Mouse (Mus musculus): ENCODE data around the gene Ube2f.

The Ube2f gene

DNA sequence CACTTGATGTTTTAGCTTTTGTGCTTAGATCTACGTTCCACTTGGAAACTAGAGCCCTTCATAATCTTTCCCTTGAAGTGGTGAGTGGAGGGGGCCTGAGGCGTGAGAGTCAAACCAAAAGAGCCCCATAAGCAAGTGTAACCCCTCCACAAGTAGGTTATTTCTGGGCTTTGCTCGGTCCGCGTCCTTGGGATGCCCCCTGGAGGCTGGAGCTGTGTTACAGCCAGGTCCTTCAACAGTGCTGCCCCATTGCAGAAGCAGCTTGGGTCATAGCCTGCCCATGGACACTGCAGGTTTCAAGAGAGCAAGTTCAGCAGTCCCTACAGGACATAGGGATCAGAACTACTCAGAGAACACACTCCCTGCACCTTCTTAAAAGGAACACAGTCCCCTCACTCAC, 11.0 kb upstream of the Ube2f start:
- DNase-seq, result peak; percentile 79

DNA sequence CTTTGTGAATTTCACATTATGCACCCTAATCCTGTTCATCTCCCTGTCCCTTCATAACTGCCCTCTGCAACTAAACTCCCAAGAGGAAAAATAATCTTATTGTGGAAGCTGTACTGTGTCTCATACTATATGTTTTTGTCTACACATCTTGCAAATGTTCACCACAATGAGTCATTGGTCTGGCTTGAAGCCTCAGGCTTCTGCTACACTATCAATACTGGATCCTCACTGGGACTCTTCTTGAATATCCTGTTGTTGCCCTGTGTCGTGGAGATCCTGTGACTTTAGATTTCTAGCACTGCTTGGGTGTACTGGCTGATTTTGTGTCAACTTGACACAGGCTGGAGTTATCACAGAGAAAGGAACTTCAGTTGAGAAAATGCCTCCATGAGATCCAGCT, 10.3 kb upstream of the Ube2f start:
- no peak for DNase-seq

DNA sequence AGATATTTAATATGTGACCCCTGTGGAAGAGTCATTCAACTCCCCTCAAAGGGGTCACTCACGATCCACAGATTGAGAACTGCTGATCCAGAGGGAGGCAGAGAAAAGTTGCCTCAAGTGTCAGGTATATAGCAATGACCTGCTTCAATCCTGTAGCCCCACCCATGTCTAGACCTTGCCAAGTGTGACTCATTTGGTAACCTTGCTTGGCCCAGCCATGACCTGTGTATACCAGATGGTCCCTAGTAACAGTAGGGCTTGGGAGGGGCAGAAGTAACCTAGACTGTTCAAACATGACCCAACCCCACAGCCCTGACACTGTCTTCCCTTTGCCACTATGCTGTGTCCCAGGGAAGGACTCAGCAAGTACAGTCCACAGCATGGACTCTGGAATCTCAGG, 9.4 kb upstream of the Ube2f start:
- DNase-seq, result no peak

DNA sequence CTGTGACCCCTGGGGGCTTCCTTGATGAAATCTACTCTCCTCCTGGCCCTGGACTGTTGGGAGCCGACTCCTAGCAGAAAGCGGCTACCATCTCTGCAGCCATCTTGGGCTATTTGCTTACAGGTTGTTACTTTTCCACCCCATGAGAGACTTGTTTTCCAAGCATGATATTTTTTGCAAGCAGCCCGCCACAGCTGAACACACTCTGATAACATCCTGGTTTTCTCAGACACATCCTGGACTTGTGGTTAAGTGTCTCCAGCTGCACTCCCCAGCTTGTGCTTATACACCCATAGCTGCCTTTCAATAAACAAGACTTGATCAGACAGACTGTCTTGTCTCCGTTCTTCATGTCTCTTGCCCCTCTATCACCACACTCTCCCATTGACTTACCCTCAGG, 8.9 kb upstream of the Ube2f start:
- no peak for DNase-seq

DNA sequence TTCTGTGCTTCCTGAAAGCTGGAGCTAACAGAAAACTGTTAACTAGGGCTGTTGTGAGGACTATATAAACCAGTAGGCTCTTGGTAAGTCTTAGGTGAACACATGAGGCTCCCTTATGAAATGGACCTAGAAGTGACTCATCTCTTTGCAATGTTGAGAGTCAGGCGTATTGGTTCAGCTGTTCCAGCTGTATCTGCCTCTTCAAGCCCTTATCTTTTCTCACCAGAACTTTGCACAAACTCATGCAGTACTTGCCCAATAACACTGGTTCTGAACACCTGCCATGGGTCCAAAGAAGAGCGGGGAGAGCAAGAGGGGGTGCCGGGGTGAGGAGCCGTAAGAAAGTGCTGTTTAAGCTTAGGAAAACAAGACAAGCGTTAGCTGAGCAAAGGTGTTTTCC, 1.9 kb upstream of the Ube2f start:
- no peak for DNase-seq

DNA sequence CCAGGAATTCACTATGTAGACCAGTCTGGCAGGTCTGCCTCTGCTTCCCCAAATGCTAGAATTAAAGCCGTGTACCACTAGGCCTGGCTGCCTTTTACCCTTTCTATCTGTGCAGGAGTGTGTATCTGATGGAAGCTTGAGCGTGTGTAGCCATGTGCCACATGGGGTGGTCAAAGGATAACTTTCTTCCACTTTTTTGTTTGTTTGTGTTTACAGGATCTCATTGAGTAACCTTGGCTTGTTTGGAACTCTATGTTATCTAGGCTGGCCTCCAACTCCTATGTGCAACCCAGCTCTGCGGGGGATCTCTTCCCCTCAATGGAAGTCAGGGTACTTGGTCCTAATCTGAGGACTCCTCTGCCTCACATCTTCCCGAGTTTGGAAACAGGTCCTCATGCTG, 1.1 kb upstream of the Ube2f start:
- no peak for DNase-seq

DNA sequence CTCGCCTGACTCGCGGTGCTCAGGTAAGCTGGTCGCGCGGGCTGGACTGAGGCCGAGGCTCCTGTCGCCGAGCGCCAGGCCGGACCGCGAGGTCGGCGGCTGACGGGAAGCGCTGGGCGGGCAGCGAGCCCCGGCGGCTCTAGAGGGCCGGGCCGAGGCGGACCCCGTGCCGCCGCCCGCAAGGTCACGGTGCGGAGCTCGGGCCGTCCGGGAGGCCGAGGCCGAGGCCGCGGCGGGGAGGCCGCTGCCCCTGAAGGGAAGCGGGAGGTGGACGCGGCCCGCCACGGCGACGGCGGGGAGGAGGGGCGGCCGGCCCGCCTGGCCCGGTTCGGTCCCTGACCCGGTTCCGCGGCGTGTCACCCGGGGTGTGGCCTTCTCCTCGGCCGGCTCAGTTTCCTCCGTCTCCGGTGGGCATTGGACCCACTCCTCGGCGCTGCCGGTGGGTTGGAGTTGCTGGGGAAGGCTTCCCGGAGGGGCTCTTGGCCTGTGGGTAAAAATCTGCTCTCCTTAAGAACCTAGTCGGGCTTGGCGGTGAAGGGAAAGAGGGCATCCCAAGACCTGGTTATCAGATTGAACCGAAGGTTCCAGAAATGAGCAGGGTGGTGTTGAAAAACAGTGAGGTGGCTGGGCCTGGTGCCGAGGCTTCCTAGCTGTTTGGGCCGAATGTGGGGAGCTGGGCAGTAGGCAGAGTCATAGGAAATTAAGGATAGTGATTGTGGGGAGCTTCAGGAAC, 477 bp downstream of the Ube2f start:
- peak; percentile 42 for DNase-seq

DNA sequence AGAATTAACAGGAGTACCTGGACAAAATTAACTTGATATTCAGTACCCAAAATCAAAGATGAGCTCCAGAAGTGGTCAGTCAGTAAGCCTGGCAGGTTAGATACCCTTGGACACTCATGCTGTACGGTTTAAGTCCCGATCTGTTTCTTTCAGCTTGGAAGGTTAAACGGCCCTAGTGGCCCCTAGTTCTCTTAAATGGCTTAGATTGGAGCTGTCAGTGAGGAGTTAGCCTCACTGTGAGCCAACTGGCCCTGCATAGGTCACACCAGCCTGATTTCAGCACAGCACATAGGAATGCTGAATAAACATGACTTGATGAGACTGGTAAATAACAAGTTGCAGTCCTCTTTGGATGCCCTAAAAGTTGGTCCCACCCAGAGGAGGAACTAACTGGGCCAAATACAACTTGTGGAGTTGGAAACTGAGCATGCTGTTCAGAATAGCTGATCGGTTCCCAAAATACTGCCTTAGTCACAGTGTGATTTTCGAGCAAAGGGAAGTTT, 1.1 kb downstream of the Ube2f start:
- DNase-seq, result no peak

DNA sequence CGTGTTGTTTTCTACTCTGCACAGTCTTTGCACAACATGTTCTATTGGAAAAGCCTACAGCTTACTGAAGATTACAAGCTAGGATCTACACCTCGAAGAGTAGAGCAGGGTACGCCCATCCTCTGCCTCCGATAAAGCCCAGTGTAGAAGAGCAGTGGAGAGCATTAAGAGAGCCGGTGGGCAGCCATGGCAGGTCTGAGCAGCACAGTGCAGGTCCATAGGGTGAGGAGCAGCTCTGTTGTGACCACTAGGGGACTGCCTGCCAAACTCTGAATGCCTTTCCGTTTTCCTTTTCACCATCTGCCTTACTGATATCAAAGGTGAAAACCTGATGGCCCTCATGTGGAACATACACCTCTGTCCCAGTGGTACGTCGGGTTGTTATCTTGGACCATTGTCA, 1.8 kb downstream of the Ube2f start:
- no peak for DNase-seq

DNA sequence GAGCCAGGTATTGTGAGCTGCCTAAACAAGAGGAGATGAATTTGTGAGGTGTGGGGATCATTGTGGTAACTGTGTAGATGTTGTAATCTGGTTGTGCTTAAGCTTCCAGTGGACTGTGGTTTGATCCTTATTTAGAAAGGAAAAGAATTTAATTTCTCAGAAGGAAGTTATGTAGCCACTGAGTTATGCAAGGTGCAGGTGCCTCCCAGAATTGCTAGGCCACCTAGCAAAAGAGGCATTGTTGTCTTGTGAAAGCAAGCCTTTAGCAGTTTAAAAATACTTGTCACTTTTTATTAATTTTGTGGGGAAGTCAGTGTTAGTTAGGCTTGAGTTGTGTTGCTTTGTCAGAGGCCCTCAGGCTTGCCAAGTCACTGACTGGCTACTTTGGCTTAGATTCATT, 7.8 kb downstream of the Ube2f start:
- DNase-seq, result no peak

DNA sequence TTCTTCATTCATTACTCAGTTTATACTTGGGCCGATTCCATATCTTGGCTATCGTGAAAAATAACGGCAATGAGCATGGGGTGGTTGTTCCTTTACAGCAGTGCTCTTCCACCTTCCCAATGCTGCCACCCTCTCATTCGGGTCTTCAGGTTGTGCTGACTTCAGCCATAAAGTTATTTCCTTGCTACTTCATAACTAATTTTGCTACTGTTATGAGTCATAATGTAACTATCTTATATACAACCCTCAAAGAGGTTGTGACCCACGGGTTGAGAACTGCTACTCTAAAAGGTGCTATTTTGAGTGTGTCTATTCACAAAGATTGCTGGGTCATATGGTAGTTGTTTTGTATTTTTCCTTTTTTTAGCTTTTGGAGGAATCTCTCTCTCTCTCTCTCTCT, 9.7 kb downstream of the Ube2f start:
- DNase-seq, result no peak

DNA sequence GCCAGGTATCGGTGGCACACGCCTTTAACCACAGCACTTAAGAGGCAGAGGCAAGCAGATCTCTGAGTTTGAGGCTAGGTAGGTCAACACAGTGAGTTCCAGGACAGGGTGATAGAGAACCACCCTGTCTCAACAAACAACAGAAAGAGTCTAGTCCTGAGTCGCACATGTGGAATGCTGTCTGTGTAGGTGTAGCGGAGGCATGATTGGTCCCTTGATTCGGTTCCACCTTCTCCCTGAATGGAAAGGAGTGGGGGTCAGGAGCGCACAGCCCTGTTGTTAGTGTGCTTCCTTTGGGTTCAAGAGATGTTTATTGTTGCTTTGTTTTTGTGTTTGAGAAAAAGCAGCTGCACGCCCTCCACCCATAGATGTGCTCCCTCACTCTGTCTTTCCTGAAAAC, 12.4 kb downstream of the Ube2f start:
- DNase-seq, result no peak

DNA sequence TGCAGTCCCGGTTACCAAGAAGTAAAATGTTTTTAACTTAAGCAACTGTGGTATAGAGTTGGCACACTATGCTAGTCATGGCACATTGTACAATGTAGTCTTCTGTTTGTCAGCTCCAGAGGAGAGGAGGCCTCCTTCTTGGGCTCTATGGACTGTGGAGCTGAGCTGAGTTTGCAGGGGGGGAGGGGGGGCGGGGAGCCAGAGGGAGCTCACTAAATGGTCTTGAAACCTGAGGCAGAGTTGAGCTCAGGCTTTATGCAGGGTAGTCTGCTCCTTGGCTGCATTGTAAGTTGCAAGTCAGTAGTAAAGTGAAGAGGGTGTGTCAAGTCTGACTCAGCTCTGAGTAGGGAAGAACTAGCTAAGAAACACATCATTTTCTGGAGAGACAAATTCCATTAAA, 22.2 kb downstream of the Ube2f start:
- DNase-seq, result no peak

DNA sequence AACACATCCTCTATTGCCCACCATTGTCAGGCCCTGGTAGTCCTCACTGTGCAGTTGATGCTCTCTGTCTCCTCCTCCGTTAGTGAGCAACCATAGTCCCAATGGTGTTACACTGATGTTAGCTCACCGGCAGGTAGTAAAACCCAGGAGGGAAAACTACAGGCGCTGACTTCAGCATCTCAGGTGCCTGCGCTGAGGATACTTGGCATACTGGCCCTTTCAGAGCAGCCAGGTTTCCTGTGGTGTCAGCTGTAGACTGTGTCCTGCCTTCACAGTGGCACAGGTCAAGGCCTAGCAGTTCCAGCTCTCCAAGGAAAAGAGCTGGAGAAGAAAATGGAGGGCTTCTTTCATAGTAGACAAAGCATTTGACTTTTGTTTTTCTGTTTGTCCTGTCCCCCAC, 26.5 kb downstream of the Ube2f start:
- no peak for DNase-seq

DNA sequence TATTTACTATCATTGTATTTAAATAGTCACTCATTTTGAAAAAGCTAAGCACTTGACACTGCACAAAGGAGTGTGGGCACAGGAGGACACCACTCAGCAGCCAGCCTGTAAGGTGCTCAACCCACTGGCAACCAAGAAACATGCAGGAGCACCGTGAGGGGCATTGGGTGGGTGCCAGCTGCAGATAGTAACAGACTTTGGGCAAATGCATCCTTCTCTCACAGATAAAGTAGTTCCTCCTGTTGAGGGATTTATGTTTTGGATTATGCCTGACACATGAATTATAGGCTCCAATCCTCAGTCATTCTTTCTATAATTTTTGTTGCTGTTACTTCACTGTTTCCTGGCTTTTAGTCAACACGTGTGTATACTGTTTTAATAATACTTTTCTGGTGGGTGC, 27.4 kb downstream of the Ube2f start:
- DNase-seq, result no peak

DNA sequence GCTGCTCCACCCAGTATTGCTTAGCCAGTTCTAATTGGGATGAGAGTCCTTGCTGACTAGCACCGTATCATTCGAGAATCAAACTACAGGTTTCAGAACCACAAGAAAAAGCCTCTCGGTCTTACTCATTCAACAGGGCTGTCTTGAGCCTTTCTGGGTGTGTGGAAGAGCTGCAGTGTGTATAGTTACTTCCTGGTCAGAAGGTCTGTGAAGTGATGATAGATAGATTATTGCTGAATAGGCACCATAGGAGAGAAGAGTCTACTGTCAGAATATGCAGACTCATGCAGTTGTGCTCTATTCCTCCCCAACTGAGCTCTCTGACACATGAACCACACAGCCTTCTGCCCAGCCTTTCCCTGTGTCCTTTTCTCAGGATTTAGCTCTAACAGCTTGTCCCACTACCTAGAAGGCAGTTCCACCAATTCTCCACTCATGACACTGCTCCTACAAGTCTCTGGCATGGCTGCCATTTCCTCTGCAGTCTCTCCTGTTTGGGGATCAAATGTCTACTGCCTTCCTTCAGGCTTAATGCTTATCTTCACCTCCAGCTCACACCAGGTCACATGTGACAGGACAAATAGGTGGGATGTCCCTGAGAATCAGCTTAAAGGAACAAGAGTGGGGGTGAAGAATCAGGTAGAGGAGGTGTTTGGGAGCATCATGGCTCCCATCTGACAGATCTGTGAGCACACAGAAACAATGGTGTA, 28.5 kb downstream of the Ube2f start:
- no peak for DNase-seq

DNA sequence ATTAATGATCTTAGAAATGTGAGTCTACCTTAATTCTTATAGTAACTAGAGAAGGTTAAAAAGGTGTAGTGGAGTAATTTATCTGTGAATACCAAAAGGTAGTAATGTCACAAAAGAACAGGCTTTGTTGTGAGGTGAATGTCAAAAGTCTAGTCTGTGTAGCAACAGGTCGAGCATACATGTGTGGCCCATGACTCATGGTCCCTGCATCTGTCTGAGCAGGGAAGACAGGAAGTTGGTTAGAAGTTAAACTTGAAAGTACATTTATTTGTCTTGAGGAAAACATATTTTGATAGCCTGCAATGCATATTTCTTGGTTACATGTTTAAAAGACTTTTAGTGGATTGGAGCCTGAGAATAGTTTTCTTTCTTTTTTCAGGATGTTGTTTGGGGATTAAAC, 29.0 kb downstream of the Ube2f start:
- no peak for DNase-seq

DNA sequence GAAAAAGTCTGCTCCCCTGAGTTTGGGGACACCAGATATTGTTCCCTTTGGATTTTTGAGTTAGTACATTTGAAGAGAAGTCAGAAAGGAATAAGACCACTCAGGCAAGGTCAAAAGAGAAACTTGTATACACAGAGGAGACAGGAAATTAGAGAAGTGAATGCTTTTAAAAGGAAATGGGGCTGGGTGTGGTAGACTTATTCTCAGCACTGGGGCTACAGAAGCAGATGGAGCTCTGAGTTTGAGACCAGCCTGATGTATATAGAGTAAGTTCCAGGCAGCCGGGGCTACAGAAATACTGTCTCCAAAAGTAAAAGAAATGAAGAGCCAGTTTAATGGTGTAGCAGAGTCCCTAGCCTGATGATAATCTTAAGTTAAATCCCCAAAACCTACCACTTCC, 32.5 kb downstream of the Ube2f start:
- no peak for DNase-seq

DNA sequence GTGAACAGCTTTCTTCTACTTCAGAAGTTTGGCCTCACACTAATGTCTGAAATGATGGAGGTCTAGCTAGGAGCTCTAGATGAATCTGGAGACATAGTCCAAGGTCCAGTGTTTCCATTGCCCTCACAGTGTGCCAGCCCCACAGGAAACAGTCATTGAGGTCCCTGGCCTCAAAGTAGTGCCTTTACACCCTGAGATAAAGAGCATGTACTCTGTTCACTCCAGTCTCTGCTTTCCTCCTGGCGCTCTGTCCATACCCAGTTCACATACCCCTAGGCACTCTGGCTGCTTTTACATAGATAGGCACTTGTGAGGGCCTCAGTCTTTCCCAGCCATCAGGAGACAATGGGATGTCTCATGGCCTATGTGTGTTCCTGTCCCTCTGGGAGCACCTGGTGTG, 39.3 kb downstream of the Ube2f start:
- no peak for DNase-seq

DNA sequence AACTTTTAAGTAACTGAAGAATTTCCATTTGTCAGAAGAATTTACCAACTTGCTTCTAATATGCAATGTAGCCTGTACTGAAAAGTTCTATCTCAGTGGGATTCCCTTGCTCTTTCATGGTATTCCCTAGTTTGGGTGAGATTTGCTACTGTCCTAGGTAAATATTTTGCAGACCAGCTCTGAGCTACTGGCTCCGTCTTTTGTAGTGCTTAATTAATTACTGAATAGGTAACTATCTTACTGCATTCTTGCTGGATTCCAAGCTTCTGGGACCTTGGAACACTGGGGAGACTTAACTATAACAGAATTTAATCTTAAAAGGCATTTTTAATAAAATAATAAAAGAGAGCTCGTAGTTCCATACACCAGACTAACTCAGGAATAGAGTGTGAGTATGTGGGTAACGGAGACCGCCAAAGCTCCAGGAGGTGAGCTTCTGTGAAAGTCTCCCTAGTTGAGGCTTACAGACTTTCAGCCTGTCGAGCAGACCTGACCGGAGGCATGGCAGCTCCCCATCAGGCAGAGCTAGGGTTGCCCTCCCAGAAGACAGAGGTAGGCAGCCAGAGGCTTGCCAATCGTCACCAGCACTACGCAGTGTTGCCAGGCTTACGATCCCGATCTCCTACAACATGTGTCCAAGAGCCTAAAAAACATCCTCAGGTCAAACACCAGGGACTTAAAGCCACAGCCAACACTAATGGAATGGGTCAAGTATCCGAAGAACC, 42.2 kb downstream of the Ube2f start:
- DNase-seq, result no peak

DNA sequence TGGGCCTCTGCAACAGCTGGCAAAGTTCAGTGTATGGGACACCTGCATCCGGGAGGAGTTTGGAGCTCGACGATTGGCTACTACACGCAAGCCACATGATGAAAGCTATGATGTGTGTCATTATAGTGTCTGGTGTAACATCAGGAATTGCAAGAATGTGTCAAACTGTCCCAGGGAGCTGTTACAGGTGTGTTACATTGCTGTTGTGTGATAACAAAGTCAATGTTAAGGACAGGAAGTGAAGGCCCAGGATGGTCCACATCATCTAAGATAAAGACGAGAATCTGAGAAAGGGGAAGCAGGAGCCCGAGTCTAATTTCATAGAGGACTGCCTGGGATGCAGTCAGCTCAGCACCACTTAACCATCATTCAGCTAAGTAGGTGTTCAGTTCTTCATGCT, 45.4 kb downstream of the Ube2f start:
- DNase-seq, result no peak

DNA sequence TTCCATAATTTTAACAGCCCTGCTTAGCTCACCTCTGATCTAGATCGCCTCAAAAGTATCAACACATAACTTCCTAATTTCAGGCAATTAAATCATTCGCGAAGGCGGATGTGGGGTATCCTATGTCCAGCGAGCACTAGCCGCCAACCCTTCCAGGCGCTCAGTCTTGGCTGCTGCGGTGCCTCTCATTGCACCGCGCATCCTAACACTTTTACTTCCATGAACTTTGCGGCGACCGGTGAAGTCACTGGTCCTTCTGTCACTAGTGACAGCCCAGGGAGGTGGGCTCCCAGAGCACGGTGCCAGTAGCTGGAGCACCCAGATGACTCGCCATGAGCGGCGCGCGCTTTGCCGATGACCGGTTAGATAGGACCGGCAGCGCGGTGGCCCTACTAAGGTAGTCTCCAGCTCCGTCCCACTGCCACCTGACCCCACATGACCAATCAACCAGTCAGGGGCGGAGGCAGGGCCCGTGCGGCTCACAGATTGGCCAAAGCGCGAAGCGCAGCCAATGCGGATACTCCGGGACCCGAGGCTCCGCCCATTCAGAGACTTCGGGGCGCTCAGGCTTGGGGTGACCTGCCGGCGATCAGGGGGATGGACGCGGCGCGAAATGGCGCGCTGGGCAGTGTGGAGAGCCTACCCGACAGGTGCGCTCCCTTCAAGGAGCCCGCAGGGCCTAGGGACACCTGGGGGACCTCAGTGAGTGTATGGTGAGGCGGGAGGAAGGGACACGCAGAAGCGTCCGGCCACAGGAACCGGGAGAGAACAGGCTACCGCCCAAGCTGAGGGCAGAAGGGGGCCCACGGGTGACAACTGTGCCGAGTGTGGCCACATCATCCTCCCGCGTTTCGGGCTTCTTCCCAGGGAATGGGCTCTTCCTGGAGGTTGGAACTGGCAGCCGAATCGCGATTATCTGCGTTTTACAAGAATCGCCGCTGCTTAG, 48.0 kb downstream of the Ube2f start, which contains the start of gene Scly:
TSS of gene Scly (plus strand) at position 540 of the 946 bp plus-strand sequence.
- peak; percentile 96 for DNase-seq
